Mouse (Mus musculus) hindbrain, embryonic 10.5 days (tissue): ENCODE measurements around the gene Atp6v0a2. TPM values are rescaled to one million over a fixed set of nuclear protein-coding genes. Genes with fewer than 3 reads are reported as not detected.

Source experiments
- polyA plus RNA-seq: library from polyadenylated mRNA; unstranded; fragments of >200 nt; fragmentation: Nextera tagmentation; extraction: Ambion mirVana; gene quantifications from 2 replicates; pipeline ENCODE4 v1.2.1, GENCODE M21; 2016

Gene Atp6v0a2
- polyA plus RNA-seq, 1 experiment from 2014 or later: 46.7 TPM

Other genes starting within 250 kb of the Atp6v0a2 start
- 84.6 and 86.6 TPM in 2 replicates for gene Sbno1, start 202.6 kb upstream of the Atp6v0a2 start, polyA plus RNA-seq
- gene Kmt5a, start 188.6 kb upstream of the Atp6v0a2 start, polyA plus RNA-seq: 34.3 and 43.7 TPM in 2 replicates
- 21.5 and 23.1 TPM in 2 replicates for gene Rilpl2, start 150.2 kb upstream of the Atp6v0a2 start, polyA plus RNA-seq
- 29.7 and 35.4 TPM in 2 replicates for gene Snrnp35, start 145.4 kb upstream of the Atp6v0a2 start, polyA plus RNA-seq
- gene Rilpl1, start 97.2 kb upstream of the Atp6v0a2 start, polyA plus RNA-seq: 19.6 and 22.8 TPM in 2 replicates
- 396 and 457 TPM in 2 replicates for gene Tmed2, start 87.9 kb upstream of the Atp6v0a2 start, polyA plus RNA-seq
- gene Ddx55, start 75.7 kb upstream of the Atp6v0a2 start, polyA plus RNA-seq: 19.2 and 19.6 TPM in 2 replicates
- 81.6 and 84.9 TPM in 2 replicates for gene Eif2b1, start 49.4 kb upstream of the Atp6v0a2 start, polyA plus RNA-seq
- gene Gtf2h3, start 49.4 kb upstream of the Atp6v0a2 start, polyA plus RNA-seq: 81.4 and 98.7 TPM in 2 replicates
- gene Dnah10, start 96.5 kb downstream of the Atp6v0a2 start, polyA plus RNA-seq: 0.24 and 0.31 TPM in 2 replicates
- gene Ccdc92, start 233.8 kb downstream of the Atp6v0a2 start, polyA plus RNA-seq: 15.0 and 20.3 TPM in 2 replicates
- gene Zfp664, start 234.1 kb downstream of the Atp6v0a2 start, polyA plus RNA-seq: 147 and 161 TPM in 2 replicates